Mouse (Mus musculus): ENCODE results near the gene Tmem151b. TPM values are rescaled to one million over a fixed set of nuclear protein-coding genes. Genes with fewer than 3 reads are reported as not detected.

Tmem151b gene
- total RNA-seq, 2 experiments from 2014 or later: 0.06 TPM; not detected in 1

GRCm38 (mm10) chr17:45568990-45569389 is 19.5 kb upstream of the Tmem151b start:
- intact Hi-C loops (cut with DNase I; ENCODE audit: low total_unique reads): no loop called here
- no peak for DNase-seq

GRCm38 (mm10) chr17:45567162-45567601 is 17.7 kb upstream of the Tmem151b start:
- no peak for DNase-seq
- intact Hi-C loops (cut with DNase I; ENCODE audit: low total_unique reads): no loop called here

- intact Hi-C loops (cut with DNase I; ENCODE audit: low total_unique reads): no loop called here
These were observed 17.1 kb upstream of the Tmem151b start for GRCm38 (mm10) chr17:45566360-45567161.

GRCm38 (mm10) chr17:45566031-45566359 is 16.5 kb upstream of the Tmem151b start:
- intact Hi-C loops (cut with DNase I; ENCODE audit: low total_unique reads): no loop called here
- no peak for DNase-seq

More at GRCm38 (mm10) chr17:45566360-45567161, 17.1 kb upstream of the Tmem151b start:
- DNase-seq: no peak

- intact Hi-C loops (cut with DNase I; ENCODE audit: low total_unique reads): no loop called here
- no peak for DNase-seq
These were observed 15.6 kb upstream of the Tmem151b start for GRCm38 (mm10) chr17:45565103-45565502.

GRCm38 (mm10) chr17:45564531-45565084 is 15.1 kb upstream of the Tmem151b start:
- no peak for DNase-seq
- intact Hi-C loops (cut with DNase I; ENCODE audit: low total_unique reads): no loop called here

GRCm38 (mm10) chr17:45563655-45564530 is 14.4 kb upstream of the Tmem151b start, which contains the start of gene Slc35b2:
Slc35b2 (plus strand) TSS chr17:45563874.
- intact Hi-C loops (cut with DNase I; ENCODE audit: low total_unique reads): no loop called here
- peak; percentile 96 for DNase-seq

- DNase-seq: no peak
- intact Hi-C loops (cut with DNase I; ENCODE audit: low total_unique reads): no loop called here
These were observed 13.7 kb upstream of the Tmem151b start for GRCm38 (mm10) chr17:45563216-45563615.

GRCm38 (mm10) chr17:45559732-45560525 is 10.5 kb upstream of the Tmem151b start:
- no peak for DNase-seq
- intact Hi-C loops (cut with DNase I; ENCODE audit: low total_unique reads): no loop called here

- no peak for DNase-seq
- intact Hi-C loops (cut with DNase I; ENCODE audit: low total_unique reads): no loop called here
These were observed 8.8 kb upstream of the Tmem151b start for GRCm38 (mm10) chr17:45557998-45558862.

GRCm38 (mm10) chr17:45557246-45557824 is 7.9 kb upstream of the Tmem151b start:
- no peak for DNase-seq
- intact Hi-C loops (cut with DNase I; ENCODE audit: low total_unique reads): no loop called here

- no peak for DNase-seq
- intact Hi-C loops (cut with DNase I; ENCODE audit: low total_unique reads): no loop called here
These were observed 7.2 kb upstream of the Tmem151b start for GRCm38 (mm10) chr17:45556514-45557245.

GRCm38 (mm10) chr17:45556107-45556489 is 6.6 kb upstream of the Tmem151b start:
- intact Hi-C loops (cut with DNase I; ENCODE audit: low total_unique reads): no loop called here
- no peak for DNase-seq

- peak; percentile 93 for DNase-seq
- intact Hi-C loops (cut with DNase I; ENCODE audit: low total_unique reads): no loop called here
These were observed 6.1 kb upstream of the Tmem151b start, which contains the start of gene Nfkbie for GRCm38 (mm10) chr17:45555452-45556106. Nfkbie (plus strand) TSS chr17:45555703.

- intact Hi-C loops (cut with DNase I; ENCODE audit: low total_unique reads): no loop called here
- no peak for DNase-seq
These were observed 4.9 kb upstream of the Tmem151b start for GRCm38 (mm10) chr17:45554420-45554819.

- intact Hi-C loops (cut with DNase I; ENCODE audit: low total_unique reads): loop anchor here (2.0 kb wide), 1 partner anchor 34 kb away; no protein-coding TSS in a partner anchor
- no peak for DNase-seq
These were observed 3.6 kb upstream of the Tmem151b start for GRCm38 (mm10) chr17:45553065-45553464.
